Mouse (Mus musculus): ENCODE measurements around the gene Gm815. TPM values are rescaled to one million over a fixed set of nuclear protein-coding genes. Genes with fewer than 3 reads are reported as not detected.

The Gm815 gene
- polyA plus RNA-seq (2017; shearing (Covaris generic)) = under 1 TPM in 1 of 2 experiments, not detected in 1; 0.25 TPM

DNA sequence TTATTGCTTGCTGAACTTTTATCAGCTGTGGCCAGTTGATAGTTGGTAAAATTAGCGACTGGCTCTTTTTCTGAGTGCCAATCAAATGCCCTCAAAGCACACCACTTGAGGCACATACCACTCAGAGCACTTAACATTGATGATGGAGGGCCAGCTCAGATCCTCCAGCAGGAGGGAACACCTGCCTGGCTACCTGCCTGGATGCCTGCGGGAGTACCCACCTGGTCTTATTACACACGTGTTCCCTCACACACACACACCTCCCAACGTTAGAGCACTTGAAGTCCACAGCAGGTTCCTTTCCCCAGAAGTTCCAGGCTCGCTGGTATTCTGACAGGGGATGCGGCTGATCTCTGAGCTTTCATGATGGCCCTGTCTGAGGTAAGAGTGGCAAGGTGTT lies at the start of gene Gm815:
Gene Gm815 (plus strand): TSS at position 266 of the 400 bp plus-strand sequence.

